Mouse (Mus musculus) small intestine, adult 2 months (tissue): ENCODE results near the gene Gm1043. TPM values are rescaled to one million over a fixed set of nuclear protein-coding genes. Genes with fewer than 3 reads are reported as not detected.
A peak's percentile ranks its signal among the peaks of the same experiment; 100 is the strongest.

Experiments used
- H3K27ac ChIP-seq: fragments of 200-500 bp; 2 replicates; pipeline ENCODE4 v1.5.1; 2012; ENCODE audit warnings: low read depth, low read length, control low read depth, inconsistent platforms; ENCODE audit not compliant: insufficient read depth
- H3K27me3 ChIP-seq: fragments of 200-500 bp; 2 replicates; pipeline ENCODE4 v1.6.1; 2012; ENCODE audit warnings: mild to moderate bottlenecking, moderate library complexity, low read length, inconsistent platforms; ENCODE audit not compliant: control insufficient read depth, insufficient read depth
- H3K36me3 ChIP-seq: fragments of 200-500 bp; 2 replicates; pipeline ENCODE4 v1.6.1; 2012; ENCODE audit warnings: mild to moderate bottlenecking, low read length, control low read depth, inconsistent platforms; ENCODE audit not compliant: control insufficient read depth, insufficient read depth
- H3K4me1 ChIP-seq: fragments of 200-500 bp; 2 replicates; pipeline ENCODE4 v1.6.1; 2012; ENCODE audit warnings: low read length, inconsistent platforms, mixed read lengths; ENCODE audit not compliant: control insufficient read depth, insufficient read depth, insufficient read length
- H3K4me3 ChIP-seq: fragments of 200-500 bp; 2 replicates; pipeline ENCODE4 v1.5.1; 2012; ENCODE audit warnings: low read depth, mild to moderate bottlenecking, control low read depth, inconsistent platforms, low read length, moderate library complexity
- CTCF ChIP-seq: fragments of 200-500 bp; IDR thresholded peaks from 2 replicates; pipeline ENCODE4 v1.5.1; 2012; ENCODE audit warnings: low read depth, mild to moderate bottlenecking, control low read depth, inconsistent platforms, low read length, moderate library complexity, mixed read lengths; ENCODE audit not compliant: insufficient replicate concordance, insufficient read length; ENCODE audit errors: extremely low read depth
- POLR2A ChIP-seq: fragments of 200-500 bp; IDR thresholded peaks from 2 replicates; pipeline ENCODE4 v1.6.1; 2012; ENCODE audit warnings: low read depth, mild to moderate bottlenecking, control low read depth, inconsistent platforms, low read length, moderate library complexity
- WGBS: fragments of 180-500 bp; shearing (Covaris S2); methylation state at CpG from one replicate; pipeline ENCODE4 v1.1.7; 2018; 5-methylcytosine and 5-hydroxymethylcytosine counted together
- polyA plus RNA-seq: library from polyadenylated mRNA; depleted of rRNA; stranded (reverse); fragments of >200 nt; gene quantifications from 2 replicates; pipeline ENCODE4 v1.2.3, GENCODE M21; 2012

Gene Gm1043
- polyA plus RNA-seq, 1 experiment, result 0.85 TPM

- Histone ChIP-seq H3K36me3 (no peaks in the 10 kb centered on the region), H3K27me3 (no peaks in the 10 kb centered on the region), H3K4me1 (peaks cover 42% of the 10 kb centered on the region), H3K27ac (peak overlapping the region; percentile 97), H3K4me3 (peak overlapping the region; percentile 66)
- 16% methylated on average over 16 of the region's 16 CpGs for WGBS
- TF ChIP-seq POLR2A (no peak), CTCF (no peak)
Observed at GRCm38 (mm10) chr5:37051374-37052100, 33.6 kb upstream of the Gm1043 start.

GRCm38 (mm10) chr5:37052846-37053245, 32.3 kb upstream of the Gm1043 start:
- H3K4me1 ChIP-seq, result peaks cover 40% of the 10 kb centered on the region
- 0 out of 2 replicates have a peak overlapping the region, but pooled peaks have one; percentile 0 for H3K4me3 ChIP-seq
- peak overlapping the region; percentile 97 for H3K27ac ChIP-seq
- TF ChIP-seq POLR2A (no peak), CTCF (no peak)
- no peaks in the 10 kb centered on the region for H3K27me3 ChIP-seq
- 21% methylated on average over 5 of the region's 5 CpGs for WGBS
- no peaks in the 10 kb centered on the region for H3K36me3 ChIP-seq

GRCm38 (mm10) chr5:37055789-37056188, 29.4 kb upstream of the Gm1043 start:
- H3K36me3 ChIP-seq, result peaks cover 3% of the 10 kb centered on the region
- no peak overlapping the region for H3K27ac ChIP-seq
- no peak for TF ChIP-seq CTCF
- TF ChIP-seq POLR2A, result no peak
- 74% methylated on average over 1 of the region's 1 CpGs for WGBS
- no peaks in the 10 kb centered on the region for H3K27me3 ChIP-seq
- H3K4me1 ChIP-seq, result peaks cover 20% of the 10 kb centered on the region; the same call in 1 of the 2 replicates
- no peak overlapping the region for H3K4me3 ChIP-seq

- H3K4me3 ChIP-seq, result no peak overlapping the region
- no peak overlapping the region for H3K27ac ChIP-seq
- H3K36me3 ChIP-seq, result peaks cover 3% of the 10 kb centered on the region
- peaks cover 27% of the 10 kb centered on the region for H3K4me1 ChIP-seq
- TF ChIP-seq CTCF, result no peak
- TF ChIP-seq POLR2A, result no peak
- H3K27me3 ChIP-seq, result no peaks in the 10 kb centered on the region
- WGBS, result 57% methylated on average over 3 of the region's 3 CpGs
Observed at GRCm38 (mm10) chr5:37056471-37056870, 28.7 kb upstream of the Gm1043 start.

GRCm38 (mm10) chr5:37061612-37062011, 23.6 kb upstream of the Gm1043 start:
- H3K4me1 ChIP-seq, result peaks cover 40% of the 10 kb centered on the region
- peak overlapping the region; percentile 37; the same call in 1 of the 2 replicates for H3K4me3 ChIP-seq
- no peak; the same call in 1 of the 2 replicates for TF ChIP-seq POLR2A
- TF ChIP-seq CTCF, result no peak
- peak overlapping the region; percentile 92 for H3K27ac ChIP-seq
- H3K27me3 ChIP-seq, result no peaks in the 10 kb centered on the region
- peaks cover 3% of the 10 kb centered on the region for H3K36me3 ChIP-seq
- WGBS, result 25% methylated on average over 8 of the region's 8 CpGs

- Histone ChIP-seq H3K27me3 (no peaks in the 10 kb centered on the region), H3K4me1 (peaks cover 43% of the 10 kb centered on the region), H3K4me3 (peak overlapping the region; percentile 47), H3K27ac (peak overlapping the region; percentile 90), H3K36me3 (no peaks in the 10 kb centered on the region)
- TF ChIP-seq POLR2A (no peak), CTCF (no peak)
- WGBS, result 40% methylated on average over 13 of the region's 13 CpGs
Observed at GRCm38 (mm10) chr5:37064454-37065449, 20.4 kb upstream of the Gm1043 start.
